Mouse (Mus musculus): ENCODE results near the gene Klhdc8a.

- TF ChIP-seq POLR2A (IDR thresholded peaks at IDR 0.05; ENCODE audit: low read depth, low read length) = no peak
- no peak for TF ChIP-seq CTCF (IDR thresholded peaks at IDR 0.05; ENCODE audit: borderline replicate concordance, insufficient read depth, low read length)
These were observed 33.8 kb upstream of the Klhdc8a start for GRCm38 (mm10) chr1:132264577-132264976.

Data from embryonic fibroblast, embryonic 13.5 days (primary cell).